Mouse (Mus musculus): ENCODE results near the gene Trim30c. TPM values are rescaled to one million over a fixed set of nuclear protein-coding genes. Genes with fewer than 3 reads are reported as not detected.
A peak's percentile ranks its signal among the peaks of the same experiment; 100 is the strongest.
"Not testable (repeated sequence)": the region's sequence is repeated elsewhere in the genome, so short reads cannot be mapped to it uniquely, and the experiment has no call there.

Trim30c gene
- polyA plus RNA-seq, 1 experiment from 2014 or later: 0.26 TPM

DNA sequence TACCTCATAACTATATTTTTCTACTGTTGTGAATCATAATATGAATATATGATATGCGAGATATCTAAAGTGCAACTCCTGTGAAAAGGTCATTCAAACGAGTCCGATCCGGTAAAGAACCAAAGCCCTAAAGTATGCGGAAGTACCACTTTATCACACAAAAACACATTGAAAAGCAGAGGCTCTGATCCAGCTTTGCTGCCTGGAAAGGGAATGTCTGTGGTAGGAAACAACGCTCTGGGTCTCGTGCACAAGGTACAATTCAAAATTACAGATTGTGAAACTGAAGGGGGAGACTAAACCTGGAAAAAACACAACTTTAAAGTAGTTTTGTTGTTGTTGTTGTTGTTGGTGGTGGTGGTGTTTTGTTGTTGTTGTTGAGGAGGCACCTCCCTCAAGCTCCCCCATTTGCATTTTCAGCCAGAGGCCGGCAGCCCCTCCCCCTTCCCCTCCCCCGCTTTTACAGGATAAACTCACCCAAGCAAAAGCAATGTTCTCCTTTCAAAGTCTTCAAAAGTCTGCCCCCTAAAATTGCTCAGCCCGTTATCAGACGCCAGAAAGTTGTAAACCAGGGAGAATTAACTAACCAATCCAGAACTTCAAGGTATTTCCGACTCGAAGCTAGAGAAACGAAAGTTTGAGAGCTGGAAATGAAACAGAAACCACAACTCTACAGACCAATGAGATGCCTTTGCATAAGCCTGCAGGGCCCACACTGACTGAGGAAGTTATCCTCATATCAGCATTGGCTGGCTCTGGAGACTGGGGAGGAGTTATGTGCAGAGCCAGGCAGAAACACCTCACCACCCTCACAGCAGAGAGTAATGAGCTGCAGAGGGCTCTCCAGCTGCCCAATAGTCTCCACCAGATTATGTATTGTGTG lies 47.7 kb downstream of the Trim30c start, which contains the start of gene Trim12c:
Gene Trim12c (minus strand): TSS at position 646 of the 883 bp plus-strand sequence.
- Histone ChIP-seq H3K9ac (ENCODE audit: low read length) (peak within 1 kb of the TSS; percentile 70), H3K36me3 (ENCODE audit: control insufficient read depth, insufficient read depth) (no peaks in the 10 kb centered on the region), H3K4me2 (ENCODE audit: low read depth, low read length) (peak within 1 kb of the TSS; percentile 81), H3K4me1 (ENCODE audit: control insufficient read depth, insufficient read depth, low read length) (peaks cover 4% of the 10 kb centered on the region), H3K4me3 (ENCODE audit: low read length) (peak within 1 kb of the TSS; percentile 71), H3K27ac (ENCODE audit: low read length) (peak within 1 kb of the TSS; percentile 82), H3K9me3 (replicated peaks; ENCODE audit: control insufficient read depth, low read length) (no peaks in the 10 kb centered on the region), H3K27me3 (ENCODE audit: control insufficient read depth, insufficient read depth, low read length) (no peaks in the 10 kb centered on the region)
- WGBS: 2% methylated on average over 14 of the region's 14 CpGs
- ATAC-seq (replicated peaks; ENCODE audit: extremely low read depth, insufficient read depth, low FRiP score): peak; percentile 100

- not testable (repeated sequence) for H3K4me2 ChIP-seq (ENCODE audit: low read depth, low read length); H3K4me1 ChIP-seq (ENCODE audit: control insufficient read depth, insufficient read depth, low read length); H3K4me3 ChIP-seq (ENCODE audit: low read length); H3K27ac ChIP-seq (ENCODE audit: low read length); H3K9ac ChIP-seq (ENCODE audit: low read length); H3K9me3 ChIP-seq (replicated peaks; ENCODE audit: control insufficient read depth, low read length); H3K27me3 ChIP-seq (ENCODE audit: control insufficient read depth, insufficient read depth, low read length); H3K36me3 ChIP-seq (ENCODE audit: control insufficient read depth, insufficient read depth); ATAC-seq (replicated peaks; ENCODE audit: extremely low read depth, insufficient read depth, low FRiP score)
- 79% methylated on average over 4 of the region's 4 CpGs for WGBS
Measured at GRCm38 (mm10) chr7:104348043-104348442, 52.6 kb downstream of the Trim30c start.

DNA sequence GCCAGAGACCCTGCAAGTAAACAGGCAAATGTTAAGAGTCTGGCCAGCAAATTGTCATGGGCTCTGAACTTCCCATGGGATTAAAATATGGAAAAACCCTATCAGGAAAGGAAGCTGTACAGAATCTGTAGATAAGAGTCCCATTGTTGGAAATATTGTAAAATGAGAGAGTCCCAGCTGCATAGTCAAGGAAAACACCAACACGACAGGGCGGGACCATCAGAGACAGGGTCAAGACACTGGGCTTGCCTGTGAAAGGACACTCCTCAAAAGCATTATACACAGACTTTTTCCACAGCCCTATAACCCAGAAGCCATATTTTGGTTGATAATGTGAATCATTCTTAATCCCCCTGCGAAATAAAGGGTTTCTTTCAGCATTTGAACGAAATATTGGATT lies 59.9 kb downstream of the Trim30c start:
- not testable (repeated sequence) for H3K4me1 ChIP-seq (ENCODE audit: control insufficient read depth, insufficient read depth, low read length); H3K27ac ChIP-seq (ENCODE audit: low read length); H3K4me3 ChIP-seq (ENCODE audit: low read length); H3K9ac ChIP-seq (ENCODE audit: low read length); H3K9me3 ChIP-seq (replicated peaks; ENCODE audit: control insufficient read depth, low read length); H3K27me3 ChIP-seq (ENCODE audit: control insufficient read depth, insufficient read depth, low read length); H3K36me3 ChIP-seq (ENCODE audit: control insufficient read depth, insufficient read depth); H3K4me2 ChIP-seq (ENCODE audit: low read depth, low read length)
- ATAC-seq (replicated peaks; ENCODE audit: extremely low read depth, insufficient read depth, low FRiP score): peak; percentile 55; the same call in 1 of the 2 replicates
- WGBS: 92% methylated on average over 2 of the region's 4 CpGs

- not testable (repeated sequence) for H3K36me3 ChIP-seq (ENCODE audit: control insufficient read depth, insufficient read depth); H3K4me2 ChIP-seq (ENCODE audit: low read depth, low read length); H3K4me1 ChIP-seq (ENCODE audit: control insufficient read depth, insufficient read depth, low read length); H3K4me3 ChIP-seq (ENCODE audit: low read length); H3K27me3 ChIP-seq (ENCODE audit: control insufficient read depth, insufficient read depth, low read length); ATAC-seq (replicated peaks; ENCODE audit: extremely low read depth, insufficient read depth, low FRiP score); H3K9ac ChIP-seq (ENCODE audit: low read length); H3K27ac ChIP-seq (ENCODE audit: low read length); H3K9me3 ChIP-seq (replicated peaks; ENCODE audit: control insufficient read depth, low read length)
- 52% methylated on average over 3 of the region's 3 CpGs for WGBS
Measured at GRCm38 (mm10) chr7:104335547-104335946, 65.1 kb downstream of the Trim30c start.

Other genes starting within 250 kb of the Trim30c start
- 0.08 TPM in 1 of 2 replicates, not detected in the other for gene Olfm5, start 236.0 kb downstream of the Trim30c start, polyA plus RNA-seq (2015; fragmentation: Nextera tagmentation; extraction: Ambion mirVana)
- 0.17 and 0.24 TPM in 2 replicates for gene Olfr648, start 217.4 kb downstream of the Trim30c start, polyA plus RNA-seq (2015; fragmentation: Nextera tagmentation; extraction: Ambion mirVana)
- gene Olfr649, start 204.9 kb downstream of the Trim30c start, polyA plus RNA-seq (2015; fragmentation: Nextera tagmentation; extraction: Ambion mirVana): not detected in 2 replicates
- gene Trim6, start 182.0 kb downstream of the Trim30c start, polyA plus RNA-seq (2015; fragmentation: Nextera tagmentation; extraction: Ambion mirVana): 0.97 and 1.4 TPM in 2 replicates
- gene Trim34a, start 156.4 kb downstream of the Trim30c start, polyA plus RNA-seq (2015; fragmentation: Nextera tagmentation; extraction: Ambion mirVana): 3.0 and 4.3 TPM in 2 replicates
- gene Trim5, start 112.7 kb downstream of the Trim30c start, polyA plus RNA-seq (2015; fragmentation: Nextera tagmentation; extraction: Ambion mirVana): 0.68 and 0.74 TPM in 2 replicates
- gene Trim12a, start 85.4 kb downstream of the Trim30c start, polyA plus RNA-seq (2015; fragmentation: Nextera tagmentation; extraction: Ambion mirVana): 7.5 and 10.1 TPM in 2 replicates
- 0.13 and 0.20 TPM in 2 replicates for gene Trim34b, start 71.4 kb downstream of the Trim30c start, polyA plus RNA-seq (2015; fragmentation: Nextera tagmentation; extraction: Ambion mirVana)
- 2.2 and 2.9 TPM in 2 replicates for gene Trim12c, start 47.5 kb downstream of the Trim30c start, polyA plus RNA-seq (2015; fragmentation: Nextera tagmentation; extraction: Ambion mirVana)
- 0.05 and 0.07 TPM in 2 replicates for gene Trim30b, start 31.0 kb downstream of the Trim30c start, polyA plus RNA-seq (2015; fragmentation: Nextera tagmentation; extraction: Ambion mirVana)
- 1.3 and 2.2 TPM in 2 replicates for gene Trim30a, start 64.4 kb upstream of the Trim30c start, polyA plus RNA-seq (2015; fragmentation: Nextera tagmentation; extraction: Ambion mirVana)
- gene Trim30d, start 107.0 kb upstream of the Trim30c start, polyA plus RNA-seq (2015; fragmentation: Nextera tagmentation; extraction: Ambion mirVana): 0.41 and 0.95 TPM in 2 replicates
- not detected in 2 replicates for gene Olfr651, start 149.3 kb upstream of the Trim30c start, polyA plus RNA-seq (2015; fragmentation: Nextera tagmentation; extraction: Ambion mirVana)
- not detected in 2 replicates for gene Olfr652, start 160.1 kb upstream of the Trim30c start, polyA plus RNA-seq (2015; fragmentation: Nextera tagmentation; extraction: Ambion mirVana)
- not detected in 2 replicates for gene Olfr653, start 176.5 kb upstream of the Trim30c start, polyA plus RNA-seq (2015; fragmentation: Nextera tagmentation; extraction: Ambion mirVana)
- not detected in 2 replicates for gene Olfr654, start 186.2 kb upstream of the Trim30c start, polyA plus RNA-seq (2015; fragmentation: Nextera tagmentation; extraction: Ambion mirVana)
- not detected in 2 replicates for gene Olfr655, start 200.9 kb upstream of the Trim30c start, polyA plus RNA-seq (2015; fragmentation: Nextera tagmentation; extraction: Ambion mirVana)
- gene Olfr656, start 213.1 kb upstream of the Trim30c start, polyA plus RNA-seq (2015; fragmentation: Nextera tagmentation; extraction: Ambion mirVana): not detected in 2 replicates
- gene Olfr657, start 224.0 kb upstream of the Trim30c start, polyA plus RNA-seq (2015; fragmentation: Nextera tagmentation; extraction: Ambion mirVana): not detected in 2 replicates
- not detected in 2 replicates for gene Olfr658, start 246.5 kb upstream of the Trim30c start, polyA plus RNA-seq (2015; fragmentation: Nextera tagmentation; extraction: Ambion mirVana)

Measured in heart, embryonic 16.5 days (tissue).